Mouse (Mus musculus) erythroblast, adult 5-6 weeks (primary cell): ENCODE measurements around the gene Naa80. TPM values are rescaled to one million over a fixed set of nuclear protein-coding genes. Genes with fewer than 3 reads are reported as not detected.
"Not testable (repeated sequence)": the region's sequence is repeated elsewhere in the genome, so short reads cannot be mapped to it uniquely, and the experiment has no call there.

ENCODE experiments used
- ATAC-seq: replicated peaks from 2 replicates; pipeline ENCODE4 v1.8.0; 2016; ENCODE audit warnings: moderate number of reproducible peaks, mild to moderate bottlenecking, moderate TSS enrichment, inconsistent platforms; ENCODE audit not compliant: poor library complexity, low FRiP score, severe bottlenecking
- total RNA-seq, 2 experiments: library from RNA; stranded (forward) in 1 of 2; stranded (reverse) in 1 of 2; fragments of 150-400 nt in 1 of 2; fragments of 200-764, 138-1000 nt in 1 of 2; gene quantifications; 2 replicates each; pipeline versions ENCODE4 v1.2.3 to v1.2.4; 2015 to 2017; ENCODE audit warnings: low replicate concordance in 2 of 2

Gene Naa80
- total RNA-seq, 2 experiments from 2014 or later = 17.9 to 20.2 TPM

GRCm38 (mm10) chr9:107549297-107550074, 29.2 kb upstream of the Naa80 start:
- no peak for ATAC-seq

DNA sequence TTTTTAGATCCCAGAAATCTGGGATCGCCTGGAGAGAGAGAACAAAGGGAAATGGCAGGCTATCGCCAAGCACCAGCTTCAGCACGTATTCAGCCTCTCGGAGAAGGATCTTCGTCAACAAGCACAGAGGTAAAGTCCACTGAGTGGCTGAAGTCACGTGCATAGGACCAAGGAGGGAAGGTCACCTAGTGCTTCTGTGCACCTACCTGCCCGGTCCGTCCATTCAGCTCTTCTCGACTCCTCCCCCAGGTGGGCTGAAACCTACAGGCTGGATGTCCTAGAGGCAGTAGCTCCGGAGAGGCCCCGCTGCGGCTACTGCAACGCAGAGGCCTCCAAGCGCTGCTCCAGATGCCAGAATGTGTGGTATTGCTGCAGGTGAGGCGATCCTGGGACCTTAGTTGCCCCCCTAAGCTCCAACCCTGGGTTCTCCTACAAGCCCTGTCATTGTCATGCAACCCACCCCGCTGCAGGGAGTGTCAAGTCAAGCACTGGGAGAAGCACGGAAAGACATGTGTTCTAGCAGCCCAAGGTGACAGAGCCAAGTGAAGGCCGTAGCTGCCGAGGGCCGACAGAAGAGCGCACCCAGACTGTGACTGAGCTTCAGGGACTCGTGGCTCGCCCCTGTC, 28.1 kb upstream of the Naa80 start:
- no peak for ATAC-seq

GRCm38 (mm10) chr9:107551117-107551889, 27.4 kb upstream of the Naa80 start, which contains the start of gene Rassf1:
Gene Rassf1 (plus strand): TSS chr9:107551555.
- ATAC-seq = 0 out of 2 replicates have a peak, but pooled peaks have one; percentile 34

DNA sequence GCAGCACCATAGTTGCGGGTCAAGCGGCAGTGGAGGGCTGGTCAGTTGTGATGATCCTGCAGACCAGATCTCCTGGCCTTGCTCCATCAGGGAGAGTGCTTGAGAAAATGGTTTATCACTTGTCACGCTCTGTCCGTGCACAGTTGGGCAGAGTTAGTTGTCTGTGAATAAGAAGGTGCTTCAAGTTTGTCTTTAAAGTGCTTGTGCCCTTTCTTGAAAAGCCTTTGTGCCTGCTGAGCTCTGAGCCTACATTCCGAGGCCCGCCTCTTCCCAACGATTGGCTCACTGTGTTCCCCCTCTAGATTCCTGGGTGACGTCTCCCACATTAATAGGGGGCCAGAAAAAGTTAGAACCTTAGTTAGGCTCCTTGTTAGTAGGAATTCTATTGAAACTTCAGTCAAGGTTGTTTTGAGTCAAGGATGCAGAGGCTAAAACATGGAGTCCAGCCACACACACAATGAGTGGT, 26.8 kb upstream of the Naa80 start:
- ATAC-seq = no peak

DNA sequence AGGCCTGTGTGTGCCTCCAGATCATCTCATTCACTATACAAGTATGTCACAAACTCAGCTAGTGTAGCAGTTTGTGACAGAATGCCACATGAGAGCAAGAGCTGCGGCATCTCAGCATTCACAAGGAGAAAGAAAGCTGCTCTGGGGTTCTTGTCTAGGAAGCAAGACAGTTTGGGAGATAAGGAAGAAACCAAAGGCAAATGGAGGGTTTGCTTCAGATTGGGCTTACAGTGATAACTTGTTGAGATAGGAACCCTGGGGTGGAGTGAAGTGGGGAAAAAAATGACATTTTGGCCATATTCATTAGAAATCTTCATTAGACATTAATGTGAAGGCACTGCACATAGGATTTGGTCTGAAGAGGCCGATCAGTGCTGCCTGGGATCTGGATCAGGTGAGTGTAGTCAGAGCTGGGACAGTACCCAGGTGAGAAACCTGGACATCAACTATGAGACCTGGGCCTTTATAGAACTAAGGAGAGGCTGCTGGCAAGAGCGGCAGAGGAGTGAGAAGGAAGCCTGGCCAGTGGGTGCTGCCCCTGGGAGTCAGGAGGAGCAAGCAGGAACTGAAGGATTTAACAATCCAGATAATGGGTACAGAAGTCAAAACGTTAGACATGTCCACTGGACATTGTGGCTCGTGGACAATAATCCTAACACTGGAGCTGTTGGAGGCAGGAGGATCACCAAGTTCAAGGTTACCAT, 25.8 kb upstream of the Naa80 start:
- ATAC-seq = no peak

- ATAC-seq = peak; percentile 6
Observed at GRCm38 (mm10) chr9:107553541-107554318, 25.0 kb upstream of the Naa80 start.

GRCm38 (mm10) chr9:107554319-107554825, 24.3 kb upstream of the Naa80 start:
- peak; percentile 91 for ATAC-seq

DNA sequence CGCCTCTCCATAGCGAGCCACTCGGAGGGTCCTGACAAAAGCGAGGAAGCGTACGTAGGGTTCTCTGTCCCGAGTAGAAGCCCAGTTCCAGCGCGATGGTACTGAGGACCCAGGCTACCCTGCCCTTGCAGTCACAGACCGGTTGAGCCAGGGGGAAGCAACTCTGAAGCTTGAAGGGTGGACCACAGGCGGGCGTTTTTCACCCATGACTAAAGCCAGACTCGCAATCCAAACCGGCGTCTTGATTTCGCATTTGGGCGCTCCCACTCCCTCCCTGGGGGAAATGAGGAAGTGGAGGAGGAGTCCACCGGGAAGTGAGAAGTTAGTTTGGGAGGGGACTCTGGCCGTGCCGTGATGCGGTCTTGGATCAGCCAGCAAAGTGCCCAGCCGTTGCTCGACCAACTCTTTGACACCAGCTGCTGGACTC, 23.6 kb upstream of the Naa80 start:
- peak; percentile 11 for ATAC-seq

DNA sequence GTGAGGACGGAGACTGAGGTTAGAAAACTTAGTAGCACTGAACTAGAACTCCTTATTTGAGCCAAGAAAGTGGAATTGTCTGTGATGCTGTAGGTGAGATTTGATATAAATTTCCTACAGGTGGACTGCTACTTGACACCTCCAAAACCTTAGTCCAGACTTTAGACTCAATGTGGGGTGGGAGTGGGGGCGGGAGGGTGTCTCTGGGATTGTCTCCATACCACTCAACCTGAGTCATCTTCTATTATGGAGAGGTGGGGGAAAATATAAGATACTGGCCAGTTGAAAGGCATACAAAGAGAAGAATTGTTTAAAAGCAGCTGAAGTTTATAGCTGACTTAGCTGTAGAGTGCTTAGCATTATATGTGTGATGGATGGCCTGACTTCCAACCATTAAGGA, 23.0 kb upstream of the Naa80 start:
- no peak for ATAC-seq

- no peak for ATAC-seq
Observed at GRCm38 (mm10) chr9:107556346-107556745, 22.3 kb upstream of the Naa80 start.

- peak; percentile 91 for ATAC-seq
Observed at GRCm38 (mm10) chr9:107563029-107563581, 15.6 kb upstream of the Naa80 start, which contains the start of gene Tusc2. Gene Tusc2 (plus strand): TSS chr9:107563255.

GRCm38 (mm10) chr9:107565556-107565955, 13.1 kb upstream of the Naa80 start:
- not testable (repeated sequence) for ATAC-seq

DNA sequence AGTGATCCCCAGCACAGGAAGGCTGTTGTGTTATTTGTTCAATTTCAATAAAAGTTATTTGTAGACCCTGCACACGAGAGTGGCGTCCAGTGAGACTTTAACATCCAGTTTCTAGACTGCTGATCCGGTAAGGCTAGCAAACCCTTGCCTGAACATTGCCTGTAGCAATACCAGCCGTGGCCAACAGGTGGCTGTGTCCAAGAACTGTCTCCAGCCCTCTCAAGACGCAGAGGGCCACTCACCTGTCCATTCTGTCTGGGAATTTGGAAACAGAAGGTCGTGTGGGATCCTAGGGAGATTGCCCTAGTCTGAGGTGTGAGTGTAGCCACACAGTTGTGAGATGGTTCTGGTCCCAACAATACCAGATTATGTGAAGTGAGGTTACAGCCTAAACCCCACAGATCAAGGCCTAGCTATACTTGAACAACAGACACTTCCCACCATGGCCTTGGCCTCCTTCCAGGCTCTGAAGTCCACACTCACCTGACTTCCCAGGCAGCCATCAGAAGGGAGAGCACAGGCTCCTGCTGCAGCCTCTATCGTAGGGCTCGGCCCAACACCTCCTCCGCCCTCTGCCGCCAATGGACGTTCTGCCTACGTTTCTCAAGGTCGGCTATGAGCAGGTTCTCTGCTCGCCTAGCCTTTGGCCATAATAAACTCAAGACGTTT, 12.5 kb upstream of the Naa80 start:
- ATAC-seq = peak; percentile 45

DNA sequence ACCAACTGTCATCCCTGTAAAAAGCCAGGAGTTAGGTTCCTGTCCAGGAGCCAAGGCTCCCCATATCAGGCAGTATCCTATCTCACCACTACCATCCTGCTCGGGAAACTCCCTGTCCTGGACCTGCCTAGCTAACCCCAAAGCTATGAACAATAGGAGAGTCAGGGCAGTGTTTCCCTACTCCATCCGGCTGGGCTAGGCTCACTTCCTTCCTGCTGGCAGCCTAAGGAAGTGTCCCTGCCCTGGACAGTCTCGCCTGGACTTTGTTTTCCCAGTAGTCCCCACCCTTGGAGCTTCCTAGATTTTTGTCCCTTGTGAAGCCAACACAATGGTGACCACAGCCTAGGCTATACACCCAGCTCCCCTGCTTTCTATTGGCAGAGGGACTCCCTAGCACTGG, 11.8 kb upstream of the Naa80 start:
- ATAC-seq = no peak

- ATAC-seq = no peak
Observed at GRCm38 (mm10) chr9:107567702-107568319, 10.9 kb upstream of the Naa80 start, which contains the start of gene Hyal2. Gene Hyal2 (plus strand): TSS chr9:107567945.

GRCm38 (mm10) chr9:107568331-107569261, 10.1 kb upstream of the Naa80 start:
- peak; percentile 75 for ATAC-seq
